Mouse (Mus musculus): Measurements from ENCODE around the gene Aff1.

DNA sequence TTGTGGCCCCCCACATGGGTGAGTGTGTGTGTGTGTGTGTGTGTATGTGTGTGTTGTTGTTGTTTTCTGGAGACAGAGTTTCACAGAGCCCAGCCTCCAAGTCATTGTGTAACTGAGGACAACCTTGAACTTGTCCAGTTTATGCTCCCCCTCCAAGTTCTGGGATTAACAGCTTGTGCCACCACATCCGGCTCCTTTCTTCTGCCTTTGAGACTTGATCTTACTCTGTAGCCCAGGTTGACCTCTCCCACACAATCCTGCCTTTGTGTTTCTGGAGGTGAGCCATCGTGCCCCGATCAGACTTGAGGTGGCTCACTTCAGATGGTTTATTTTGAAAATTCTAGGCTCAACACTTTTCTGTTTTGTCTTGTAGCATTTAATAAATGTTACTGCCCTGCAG, 10.3 kb upstream of the Aff1 start:
- TF ChIP-seq POLR2A (IDR thresholded peaks at IDR 0.05; ENCODE audit: extremely low read depth, insufficient read depth, low read length) (no peak), CTCF (IDR thresholded peaks at IDR 0.05; ENCODE audit: low read depth, low read length) (no peak)

Measured in liver, adult 2 months (tissue).